Mouse (Mus musculus): Measurements from ENCODE around the gene Oxt.

DNA sequence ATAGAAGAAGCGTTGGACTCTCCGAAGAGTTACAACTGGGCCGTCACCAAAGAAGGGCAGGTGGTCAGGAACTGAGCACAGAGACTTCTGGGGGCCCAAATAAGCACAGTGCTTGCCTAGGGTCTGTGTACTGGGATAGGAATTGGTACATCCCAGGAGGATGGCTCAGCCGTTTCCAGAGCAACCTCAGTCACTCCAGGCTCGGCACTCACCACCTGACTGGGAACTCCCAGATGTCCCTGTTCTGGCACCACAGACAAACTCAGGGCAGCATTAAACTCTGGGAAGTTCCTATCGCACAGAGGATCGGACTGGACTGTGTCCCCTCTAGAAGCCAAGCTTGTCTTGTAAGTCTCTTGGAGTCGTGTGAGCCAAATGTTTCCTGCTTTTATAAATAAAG lies 11.0 kb upstream of the Oxt start:
- no peak for TF ChIP-seq CTCF (IDR thresholded peaks at IDR 0.05; ENCODE audit: control insufficient read depth, insufficient read depth, insufficient replicate concordance, low read depth, low read length)
- TF ChIP-seq POLR2A (IDR thresholded peaks at IDR 0.05; ENCODE audit: control insufficient read depth, low read depth, low read length) = no peak

Measured in testis, adult 2 months (tissue).